Mouse (Mus musculus): ENCODE measurements around the gene Slc30a3. TPM values are rescaled to one million over a fixed set of nuclear protein-coding genes. Genes with fewer than 3 reads are reported as not detected.
A peak's percentile ranks its signal among the peaks of the same experiment; 100 is the strongest.

Gene Slc30a3
- polyA plus RNA-seq, 1 experiment from 2014 or later = 16.2 TPM

GRCm38 (mm10) chr5:31116912-31117311 is 8.9 kb upstream of the Slc30a3 start:
- no peak overlapping the region for H3K9ac ChIP-seq
- no peaks in the 10 kb centered on the region for H3K36me3 ChIP-seq
- H3K9me3 ChIP-seq = no peaks in the 10 kb centered on the region
- no peak overlapping the region for H3K4me2 ChIP-seq (replicated peaks)
- no peak for ATAC-seq (ENCODE audit: low FRiP score, low read depth)
- H3K27me3 ChIP-seq (replicated peaks) = peaks cover 4% of the 10 kb centered on the region; the same call in 1 of the 2 replicates
- no peaks in the 10 kb centered on the region for H3K4me1 ChIP-seq
- H3K4me3 ChIP-seq = no peak overlapping the region
- H3K27ac ChIP-seq = no peak overlapping the region
- 27% methylated on average over 10 of the region's 10 CpGs for WGBS

- 46% methylated on average over 3 of the region's 3 CpGs for WGBS
- H3K27ac ChIP-seq = no peak within 1 kb of the TSS
- no peaks in the 10 kb centered on the region for H3K36me3 ChIP-seq
- ATAC-seq (ENCODE audit: low FRiP score, low read depth) = no peak
- H3K27me3 ChIP-seq (replicated peaks) = peaks cover 4% of the 10 kb centered on the region; the same call in 1 of the 2 replicates
- H3K4me1 ChIP-seq = no peaks in the 10 kb centered on the region
- no peaks in the 10 kb centered on the region for H3K9me3 ChIP-seq
- H3K4me3 ChIP-seq = no peak within 1 kb of the TSS
- no peak within 1 kb of the TSS for H3K9ac ChIP-seq
- no peak within 1 kb of the TSS for H3K4me2 ChIP-seq (replicated peaks)
Measured at GRCm38 (mm10) chr5:31116354-31116753, 8.3 kb upstream of the Slc30a3 start, which contains the start of gene Trim54. Gene Trim54, plus strand, starts transcription at chr5:31116712.

GRCm38 (mm10) chr5:31110781-31111180 is 2.7 kb upstream of the Slc30a3 start:
- Histone ChIP-seq H3K9ac (no peak overlapping the region), H3K4me1 (no peaks in the 10 kb centered on the region), H3K36me3 (no peaks in the 10 kb centered on the region), H3K27me3 (replicated peaks) (no peaks in the 10 kb centered on the region), H3K9me3 (no peaks in the 10 kb centered on the region), H3K27ac (no peak overlapping the region), H3K4me2 (replicated peaks) (no peak overlapping the region), H3K4me3 (no peak overlapping the region)
- ATAC-seq (ENCODE audit: low FRiP score, low read depth) = no peak
- 41% methylated on average over 7 of the region's 7 CpGs for WGBS

DNA sequence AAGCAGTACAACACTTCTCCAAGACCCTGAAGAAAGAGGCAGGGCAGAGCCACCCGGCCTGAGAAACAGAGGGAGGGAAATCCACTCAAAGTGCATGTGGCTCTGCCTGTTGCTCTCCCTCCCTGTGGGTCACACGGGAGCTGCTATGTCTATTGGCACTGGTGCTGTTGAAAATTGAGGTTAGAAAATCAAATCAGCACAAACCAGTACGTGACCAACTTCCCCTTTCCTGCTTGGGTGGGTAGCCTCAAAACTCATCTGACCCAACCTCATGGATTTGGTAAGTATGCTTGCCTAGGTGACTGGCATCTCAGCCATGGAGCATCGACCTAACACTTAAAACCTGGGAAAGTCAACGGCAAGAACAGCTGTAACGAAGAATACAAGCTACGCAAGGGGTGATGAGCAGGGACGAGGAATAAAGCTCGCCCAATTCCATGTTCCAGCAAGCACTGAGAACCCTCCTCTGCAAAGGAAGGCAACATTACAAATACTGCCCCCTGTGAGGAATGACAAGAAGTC is 2.2 kb downstream of the Slc30a3 start, which contains the start of gene Dnajc5g:
Gene Dnajc5g (plus strand): TSS at position 472 of the 522 bp plus-strand sequence.
- Histone ChIP-seq H3K9me3 (no peaks in the 10 kb centered on the region), H3K4me1 (no peaks in the 10 kb centered on the region), H3K4me2 (replicated peaks) (no peak within 1 kb of the TSS), H3K36me3 (no peaks in the 10 kb centered on the region), H3K27me3 (replicated peaks) (no peaks in the 10 kb centered on the region), H3K27ac (no peak within 1 kb of the TSS), H3K4me3 (no peak within 1 kb of the TSS), H3K9ac (no peak within 1 kb of the TSS)
- WGBS = 84% methylated on average over 9 of the region's 9 CpGs
- no peak for ATAC-seq (ENCODE audit: low FRiP score, low read depth)

GRCm38 (mm10) chr5:31095711-31096480 is 12.1 kb downstream of the Slc30a3 start:
- peak overlapping the region; percentile 18 for H3K4me3 ChIP-seq
- H3K27ac ChIP-seq = no peak overlapping the region
- H3K27me3 ChIP-seq (replicated peaks) = peaks cover 73% of the 10 kb centered on the region
- H3K4me1 ChIP-seq = peaks cover 34% of the 10 kb centered on the region
- H3K36me3 ChIP-seq = no peaks in the 10 kb centered on the region
- no peaks in the 10 kb centered on the region for H3K9me3 ChIP-seq
- ATAC-seq (ENCODE audit: low FRiP score, low read depth) = no peak
- 20% methylated on average over 11 of the region's 11 CpGs for WGBS
- H3K9ac ChIP-seq = no peak overlapping the region
- peak overlapping the region; percentile 62 for H3K4me2 ChIP-seq (replicated peaks)

- ATAC-seq (ENCODE audit: low FRiP score, low read depth) = no peak
- no peaks in the 10 kb centered on the region for H3K36me3 ChIP-seq
- peak overlapping the region; percentile 18 for H3K4me3 ChIP-seq
- no peak overlapping the region for H3K9ac ChIP-seq
- no peak overlapping the region for H3K27ac ChIP-seq
- peak overlapping the region; percentile 62 for H3K4me2 ChIP-seq (replicated peaks)
- H3K9me3 ChIP-seq = no peaks in the 10 kb centered on the region
- WGBS = under 1% methylated on average over 59 of the region's 59 CpGs
- peaks cover 34% of the 10 kb centered on the region for H3K4me1 ChIP-seq
- peaks cover 82% of the 10 kb centered on the region for H3K27me3 ChIP-seq (replicated peaks)
Measured at GRCm38 (mm10) chr5:31094799-31095691, 13.0 kb downstream of the Slc30a3 start.

GRCm38 (mm10) chr5:31094100-31094798 is 13.8 kb downstream of the Slc30a3 start:
- H3K4me3 ChIP-seq = 0 out of 2 replicates have a peak overlapping the region, but pooled peaks have one; percentile 18
- 2% methylated on average over 29 of the region's 29 CpGs for WGBS
- H3K27me3 ChIP-seq (replicated peaks) = peaks cover 90% of the 10 kb centered on the region
- ATAC-seq (ENCODE audit: low FRiP score, low read depth) = no peak
- H3K36me3 ChIP-seq = no peaks in the 10 kb centered on the region
- H3K9ac ChIP-seq = no peak overlapping the region
- peaks cover 34% of the 10 kb centered on the region for H3K4me1 ChIP-seq
- H3K27ac ChIP-seq = no peak overlapping the region
- no peaks in the 10 kb centered on the region for H3K9me3 ChIP-seq
- peak overlapping the region; percentile 62 for H3K4me2 ChIP-seq (replicated peaks)

- Histone ChIP-seq H3K9ac (peak overlapping the region; percentile 77), H3K4me2 (replicated peaks) (peak overlapping the region; percentile 62), H3K4me1 (peaks cover 34% of the 10 kb centered on the region), H3K36me3 (no peaks in the 10 kb centered on the region), H3K27me3 (replicated peaks) (peaks cover 97% of the 10 kb centered on the region), H3K4me3 (peak overlapping the region; percentile 51), H3K9me3 (no peaks in the 10 kb centered on the region), H3K27ac (no peak overlapping the region)
- peak; percentile 49 for ATAC-seq (ENCODE audit: low FRiP score, low read depth)
- under 1% methylated on average over 54 of the region's 54 CpGs for whole genome bisulfite sequencing
Measured at GRCm38 (mm10) chr5:31093151-31094041, 14.6 kb downstream of the Slc30a3 start.

DNA sequence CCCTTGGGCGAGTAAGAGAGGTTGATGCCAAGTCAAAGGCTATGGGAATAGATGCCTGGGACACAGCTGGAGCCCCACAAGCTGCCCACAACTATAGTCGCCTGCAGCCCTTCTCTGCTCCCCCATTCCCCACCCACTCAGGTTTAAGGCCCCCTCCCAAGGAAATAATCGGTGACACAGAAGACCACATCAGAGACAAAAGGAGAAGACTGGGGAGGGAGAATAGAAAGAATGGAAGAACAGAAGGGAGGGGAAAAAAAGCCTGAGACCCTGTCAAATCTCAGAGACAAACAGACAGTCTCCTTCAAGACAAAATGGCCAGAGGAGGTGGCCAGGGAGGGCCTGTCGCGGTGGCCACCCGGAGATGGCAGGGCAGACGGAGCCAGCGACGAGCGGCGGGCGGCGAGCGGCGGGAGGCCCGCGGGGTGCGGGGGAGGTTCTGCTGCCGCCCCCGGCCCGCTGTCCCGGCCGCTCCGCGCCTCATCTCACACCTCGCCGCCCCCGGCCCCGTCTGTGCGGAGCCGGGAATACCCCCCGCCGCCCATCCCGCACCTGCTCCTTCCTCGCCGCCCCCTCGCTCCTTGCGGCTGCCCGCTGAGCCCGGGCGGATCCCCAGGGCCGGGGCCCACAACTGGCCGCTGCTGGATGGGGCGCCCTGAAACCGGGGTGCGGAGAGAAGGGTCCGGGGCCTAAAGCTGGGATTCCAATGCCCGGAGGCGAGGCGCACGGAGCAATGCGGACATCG is 15.6 kb downstream of the Slc30a3 start:
- peaks cover 96% of the 10 kb centered on the region for H3K27me3 ChIP-seq (replicated peaks)
- no peaks in the 10 kb centered on the region for H3K36me3 ChIP-seq
- WGBS = 1% methylated on average over 50 of the region's 53 CpGs
- H3K4me1 ChIP-seq = peaks cover 34% of the 10 kb centered on the region
- ATAC-seq (ENCODE audit: low FRiP score, low read depth) = no peak
- H3K27ac ChIP-seq = no peak overlapping the region
- H3K4me2 ChIP-seq (replicated peaks) = peak overlapping the region; percentile 62
- H3K9ac ChIP-seq = peak overlapping the region; percentile 77
- peak overlapping the region; percentile 51 for H3K4me3 ChIP-seq
- H3K9me3 ChIP-seq = no peaks in the 10 kb centered on the region

DNA sequence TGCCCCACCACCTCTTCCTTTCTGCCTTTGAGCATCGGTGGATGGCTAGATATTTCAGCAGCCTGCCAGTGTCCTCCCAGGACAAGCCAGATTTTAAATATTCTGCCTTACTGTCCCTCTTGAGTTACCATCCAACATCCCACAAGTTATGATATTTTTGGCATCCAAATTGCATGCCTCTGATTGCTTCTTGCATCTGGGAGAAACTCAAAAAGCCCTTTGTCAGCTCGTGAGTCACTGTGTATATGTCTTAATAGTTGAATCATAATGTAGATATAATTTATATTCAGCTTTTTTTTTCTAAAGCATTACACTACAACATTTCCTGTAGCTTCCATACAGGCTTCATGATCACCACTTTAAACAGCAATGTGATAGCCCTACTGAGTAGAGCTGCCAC is 20.9 kb downstream of the Slc30a3 start:
- Histone ChIP-seq H3K9ac (no peak overlapping the region), H3K9me3 (no peaks in the 10 kb centered on the region), H3K27me3 (replicated peaks) (peaks cover 50% of the 10 kb centered on the region), H3K36me3 (no peaks in the 10 kb centered on the region), H3K27ac (no peak overlapping the region), H3K4me1 (peaks cover 18% of the 10 kb centered on the region), H3K4me3 (no peak overlapping the region), H3K4me2 (replicated peaks) (no peak overlapping the region)
- 69% methylated on average over 2 of the region's 2 CpGs for WGBS
- ATAC-seq (ENCODE audit: low FRiP score, low read depth) = no peak

Data from neural tube, embryonic 12.5 days (tissue).